Mouse (Mus musculus) MEL (cell line): ENCODE measurements around the gene Lyplal1. TPM values are rescaled to one million over a fixed set of nuclear protein-coding genes. Genes with fewer than 3 reads are reported as not detected.

ENCODE experiments used
- DNase-seq: peaks from one replicate; pipeline ENCODE4 v3.0.0; 2011; ENCODE audit warnings: low read depth, low spot score
- H3K27ac ChIP-seq: 2 replicates; pipeline ENCODE4 v1.5.1; 2012; ENCODE audit warnings: low read depth, mild to moderate bottlenecking, control low read depth, low read length, moderate library complexity; ENCODE audit not compliant: control insufficient read depth
- H3K27me3 ChIP-seq, 2 experiments: fragments of 150-350 bp in 1 of 2; sonication (generic) in 1 of 2; 2 replicates each; pipeline ENCODE4 v1.6.1; 2012; ENCODE audit warnings: low read length in 2 of 2, mild to moderate bottlenecking in 2 of 2, improper control_type of control experiment in 1 of 2, moderate library complexity in 1 of 2; ENCODE audit not compliant: insufficient read depth in 2 of 2, control insufficient read depth in 1 of 2
- H3K36me3 ChIP-seq, 2 experiments: 2 replicates each; pipeline ENCODE4 v1.6.1; 2012 to 2014; ENCODE audit warnings: low read length in 2 of 2, improper control_type of control experiment in 1 of 2, inconsistent platforms in 1 of 2, mild to moderate bottlenecking in 1 of 2; ENCODE audit not compliant: insufficient read depth in 2 of 2, control insufficient read depth in 1 of 2
- H3K4me1 ChIP-seq, 2 experiments: fragments of 150-350 bp in 1 of 2; sonication (generic) in 1 of 2; 2 replicates each; pipeline ENCODE4 v1.6.1; 2012; ENCODE audit warnings: low read length in 2 of 2, improper control_type of control experiment in 1 of 2, mild to moderate bottlenecking in 1 of 2; ENCODE audit not compliant: insufficient read depth in 2 of 2, control insufficient read depth in 1 of 2
- H3K4me3 ChIP-seq, 2 experiments: fragments of 150-350 bp in 1 of 2; sonication (generic) in 1 of 2; 2 replicates each; pipeline ENCODE4 v1.5.1; 2012; ENCODE audit warnings: low read depth in 2 of 2, low read length in 2 of 2, mild to moderate bottlenecking in 2 of 2, moderate library complexity in 2 of 2, control low read depth in 1 of 2, improper control_type of control experiment in 1 of 2; ENCODE audit not compliant: control insufficient read depth in 1 of 2, insufficient read depth in 1 of 2
- H3K79me2 ChIP-seq: 2 replicates; pipeline ENCODE4 v1.6.1; 2012; ENCODE audit warnings: mild to moderate bottlenecking, low read length, moderate library complexity; ENCODE audit not compliant: control insufficient read depth, poor library complexity, insufficient read depth
- H3K9ac ChIP-seq: 2 replicates; pipeline ENCODE4 v1.6.1; 2012; ENCODE audit warnings: low read depth, mild to moderate bottlenecking, control low read depth, low read length, moderate library complexity; ENCODE audit not compliant: control insufficient read depth, poor library complexity, severe bottlenecking
- H3K9me3 ChIP-seq: fragments of 150-350 bp; sonication (generic); replicated peaks from 2 replicates; pipeline ENCODE4 v1.6.1; 2012; ENCODE audit warnings: mild to moderate bottlenecking, low read length, improper control_type of control experiment, moderate library complexity; ENCODE audit not compliant: insufficient read depth
- CHD1 ChIP-seq: IDR thresholded peaks from 2 replicates; pipeline ENCODE4 v1.6.1; 2012; ENCODE audit warnings: low read depth, mild to moderate bottlenecking, inconsistent platforms, low read length, improper control_type of control experiment
- ETS1 ChIP-seq: IDR thresholded peaks from 2 replicates; pipeline ENCODE4 v1.6.1; 2012; ENCODE audit warnings: low read depth, mild to moderate bottlenecking, inconsistent platforms, low read length, improper control_type of control experiment, moderate library complexity
- GATA1 ChIP-seq: IDR thresholded peaks from 2 replicates; pipeline ENCODE4 v1.6.1; 2011; ENCODE audit warnings: low read depth, low read length, improper control_type of control experiment
- MAFK ChIP-seq: IDR thresholded peaks from 2 replicates; pipeline ENCODE4 v1.6.1; 2011; ENCODE audit warnings: low read depth, mild to moderate bottlenecking, low read length, improper control_type of control experiment, borderline replicate concordance
- MAZ ChIP-seq: IDR thresholded peaks from 2 replicates; pipeline ENCODE4 v1.6.1; 2012; ENCODE audit warnings: low read depth, mild to moderate bottlenecking, inconsistent platforms, low read length, improper control_type of control experiment
- MYC ChIP-seq: IDR thresholded peaks from 2 replicates; pipeline ENCODE4 v1.6.1; 2011; ENCODE audit warnings: low read depth, mild to moderate bottlenecking, low read length, improper control_type of control experiment, moderate library complexity
- NELFE ChIP-seq: IDR thresholded peaks from 2 replicates; pipeline ENCODE4 v1.6.1; 2011; ENCODE audit warnings: low read depth, low read length, improper control_type of control experiment
- NRF1 ChIP-seq: IDR thresholded peaks from 2 replicates; pipeline ENCODE4 v1.6.1; 2014; ENCODE audit warnings: low read depth, mild to moderate bottlenecking, inconsistent platforms, low read length, improper control_type of control experiment, moderate library complexity; ENCODE audit not compliant: poor library complexity, insufficient read depth, severe bottlenecking
- POLR2AphosphoS2 ChIP-seq: IDR thresholded peaks from 2 replicates; pipeline ENCODE4 v1.6.1; 2011; ENCODE audit warnings: low read length, improper control_type of control experiment
- RAD21 ChIP-seq: IDR thresholded peaks from 2 replicates; pipeline ENCODE4 v1.6.1; 2011; ENCODE audit warnings: mild to moderate bottlenecking, low read depth, low read length, improper control_type of control experiment
- SIN3A ChIP-seq: IDR thresholded peaks from 2 replicates; pipeline ENCODE4 v1.6.1; 2012; ENCODE audit warnings: low read length, improper control_type of control experiment, inconsistent platforms
- TAL1 ChIP-seq: IDR thresholded peaks from 2 replicates; pipeline ENCODE4 v1.6.1; 2012; ENCODE audit warnings: mild to moderate bottlenecking, inconsistent platforms, low read length, moderate library complexity, mixed read lengths
- TCF12 ChIP-seq: IDR thresholded peaks from 2 replicates; pipeline ENCODE4 v1.6.1; 2014; ENCODE audit warnings: low read depth, mild to moderate bottlenecking, inconsistent platforms, low read length, improper control_type of control experiment, moderate library complexity
- UBTF ChIP-seq: IDR thresholded peaks from 2 replicates; pipeline ENCODE4 v1.6.1; 2012; ENCODE audit warnings: low read depth, mild to moderate bottlenecking, inconsistent platforms, low read length, improper control_type of control experiment, moderate library complexity, borderline replicate concordance; ENCODE audit not compliant: insufficient read depth
- USF1 ChIP-seq: IDR thresholded peaks from 2 replicates; pipeline ENCODE4 v1.6.1; 2014; ENCODE audit warnings: low read depth, mild to moderate bottlenecking, inconsistent platforms, low read length, improper control_type of control experiment, moderate library complexity
- ZMIZ1 ChIP-seq: IDR thresholded peaks from 2 replicates; pipeline ENCODE4 v1.6.1; 2012; ENCODE audit warnings: low read depth, mild to moderate bottlenecking, inconsistent platforms, low read length, improper control_type of control experiment, moderate library complexity
- polyA plus RNA-seq, 2 experiments: library from polyadenylated mRNA; stranded (reverse) in 1 of 2; unstranded in 1 of 2; fragments of >175 nt in 1 of 2; fragments of >200 nt in 1 of 2; gene quantifications; 2 replicates each; pipeline versions ENCODE4 v1.2.1 to v1.2.4; 2012; ENCODE audit warnings: low replicate concordance in 2 of 2, low read depth in 1 of 2; ENCODE audit not compliant: insufficient read length in 2 of 2, insufficient read depth in 1 of 2, missing spikeins in 1 of 2
- total RNA-seq: library from RNA; depleted of rRNA; stranded (reverse); fragments of 300-350 nt; gene quantifications from 2 replicates; pipeline ENCODE4 v1.2.3, GENCODE M21; 2012

The Lyplal1 gene
- total and polyA plus RNA-seq, 3 experiments: not detected

DNA sequence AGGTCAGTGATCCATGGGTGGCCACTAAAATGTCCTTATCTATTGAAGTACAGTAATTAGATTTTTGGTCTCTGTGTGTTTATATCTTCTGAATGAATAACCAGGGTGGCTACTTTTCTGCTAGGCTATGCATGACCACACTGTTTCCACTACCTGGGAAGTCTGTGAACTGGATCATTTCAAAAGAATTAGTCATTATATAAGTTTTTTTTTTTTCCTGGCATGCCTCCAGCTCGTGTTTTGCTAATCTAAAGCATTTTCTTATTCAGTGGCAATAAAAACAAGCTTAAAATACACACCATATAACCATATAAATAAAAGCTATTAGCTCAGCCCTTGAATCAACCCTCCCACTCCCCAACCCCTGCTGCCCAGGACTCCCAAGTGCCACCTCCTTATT is 75.3 kb downstream of the Lyplal1 start:
- H3K4me3 ChIP-seq: no peak overlapping the region
- no peaks in the 10 kb centered on the region for H3K79me2 ChIP-seq
- no peak for TF ChIP-seq NRF1
- TF ChIP-seq GATA1: no peak
- no peak for TF ChIP-seq UBTF
- no peak for TF ChIP-seq TAL1
- no peak for TF ChIP-seq RAD21
- no peak for TF ChIP-seq MYC
- TF ChIP-seq MAZ: no peak
- TF ChIP-seq MAFK: no peak
- TF ChIP-seq TCF12: no peak
- no peak for TF ChIP-seq USF1
- no peak for TF ChIP-seq SIN3A
- TF ChIP-seq ETS1: no peak
- no peak for TF ChIP-seq CHD1
- TF ChIP-seq NELFE: no peak
- no peak for TF ChIP-seq ZMIZ1
- TF ChIP-seq POLR2AphosphoS2: no peak
- TF ChIP-seq, all 39 proteins: peak for 0
- Histone ChIP-seq H3K27me3 (no peaks in the 10 kb centered on the region), H3K9ac (no peak overlapping the region), H3K4me1 (no peaks in the 10 kb centered on the region), H3K27ac (no peak overlapping the region), H3K9me3 (no peaks in the 10 kb centered on the region), H3K36me3 (no peaks in the 10 kb centered on the region)
- no peak for DNase-seq
